Mouse (Mus musculus) naive thymus-derived CD4-positive, alpha-beta T cell, adult 2 months (primary cell): ENCODE measurements around the gene Ppp4r3a.

ENCODE experiments used
- DNase-seq: peaks from one replicate; pipeline ENCODE4 v3.0.0-alpha.2; 2011; ENCODE audit warnings: low read depth

Gene Ppp4r3a

GRCm38 (mm10) chr12:101028954-101029731 lies 54.4 kb downstream of the Ppp4r3a start, which contains the start of gene Ccdc88c:
Gene Ccdc88c, minus strand, starts transcription at chr12:101029056.
- DNase-seq, result peak; percentile 97

DNA sequence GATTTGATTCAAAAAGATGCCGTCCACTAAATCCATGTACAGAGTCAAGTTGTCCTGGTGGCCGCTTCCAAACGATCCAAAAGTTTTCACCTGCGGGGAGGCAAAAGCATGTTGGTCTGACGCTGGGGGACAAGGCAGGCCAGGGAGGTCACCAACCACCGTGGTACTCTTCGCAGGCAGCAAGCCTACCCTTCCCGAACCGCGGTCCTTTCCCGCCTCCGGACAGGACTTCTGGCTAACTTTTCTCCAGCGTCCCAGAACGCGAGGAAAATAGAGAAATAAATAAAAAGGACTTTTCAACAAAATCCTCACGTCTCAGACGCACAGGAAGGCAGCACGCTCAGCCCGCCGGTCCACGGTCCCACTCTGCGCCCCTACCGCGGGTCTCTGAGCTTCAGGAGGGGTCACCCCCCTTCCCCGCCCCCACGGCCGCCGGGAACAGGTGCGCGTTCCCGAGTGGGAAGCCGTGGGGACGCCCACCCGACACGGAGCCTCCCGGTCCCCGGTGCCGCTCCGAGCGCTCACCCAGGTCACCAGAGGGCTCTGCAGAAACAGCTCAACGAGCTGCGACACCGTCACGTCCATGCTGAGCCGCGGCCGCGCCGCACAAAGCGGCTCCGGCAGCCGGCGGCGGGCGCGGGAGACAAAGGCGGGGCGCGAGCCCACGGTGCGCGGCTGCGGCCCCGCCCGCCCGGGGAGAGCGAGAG lies 55.1 kb downstream of the Ppp4r3a start:
- DNase-seq, result no peak

GRCm38 (mm10) chr12:101027451-101028246 lies 55.9 kb downstream of the Ppp4r3a start:
- DNase-seq, result peak; percentile 71

- no peak for DNase-seq
Observed at GRCm38 (mm10) chr12:101026946-101027345, 56.6 kb downstream of the Ppp4r3a start.

DNA sequence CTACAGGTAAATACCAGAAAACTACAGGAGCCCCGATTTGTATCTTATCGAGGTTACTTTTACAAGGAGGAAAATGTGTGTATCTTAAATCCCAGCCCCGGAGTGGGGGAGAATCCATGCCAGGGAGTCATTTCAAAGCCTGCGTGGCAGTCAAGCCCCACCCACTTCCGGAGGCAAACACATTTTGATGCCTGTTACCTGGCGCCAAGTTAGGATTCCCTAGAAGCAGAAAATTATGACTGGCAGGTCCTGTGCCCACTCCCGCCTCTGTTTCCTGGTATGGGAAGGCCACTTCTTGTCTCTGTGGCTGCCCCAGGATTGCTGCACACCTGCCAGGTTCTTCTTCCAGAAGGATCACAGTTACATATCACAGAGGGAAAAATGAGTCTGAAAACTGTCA lies 57.0 kb downstream of the Ppp4r3a start:
- DNase-seq, result no peak

DNA sequence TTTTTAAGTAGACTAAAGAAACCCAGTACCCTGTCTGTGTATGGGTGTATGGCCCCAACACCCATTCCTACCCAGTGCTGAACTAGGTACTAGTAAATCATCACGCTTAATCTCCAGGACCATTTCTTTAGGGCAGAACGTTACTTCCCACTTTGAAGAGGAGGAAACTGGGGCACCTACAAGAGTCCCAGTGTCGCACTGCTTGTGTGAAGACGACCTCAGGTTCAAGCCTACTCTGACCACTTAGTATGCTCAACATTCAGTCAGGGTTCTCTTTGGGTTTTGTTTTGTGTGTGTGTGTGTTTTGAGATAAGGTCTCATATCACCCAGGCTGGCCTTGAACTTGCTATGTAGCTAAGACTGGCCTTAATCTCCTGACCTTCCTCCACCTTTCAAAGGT lies 57.5 kb downstream of the Ppp4r3a start:
- no peak for DNase-seq

DNA sequence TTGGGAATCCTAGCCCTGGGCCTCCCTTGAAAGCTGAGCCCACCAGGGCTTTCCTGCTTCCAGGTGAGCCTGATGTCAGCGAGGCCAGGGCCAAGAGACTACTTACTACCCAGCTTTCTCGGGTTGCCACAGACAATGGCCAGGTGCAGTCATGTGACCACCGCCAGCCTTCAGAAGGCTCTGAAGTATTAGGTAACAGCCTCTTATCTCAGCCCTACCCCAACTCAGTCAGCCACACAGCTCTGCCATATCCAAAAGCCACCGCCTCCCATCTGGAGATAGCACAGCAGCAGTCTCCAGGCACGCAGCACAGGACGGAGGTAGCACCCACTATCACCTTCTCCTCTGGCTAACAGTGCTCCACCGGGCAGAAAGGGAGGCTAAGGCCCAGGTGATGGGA lies 58.1 kb downstream of the Ppp4r3a start:
- DNase-seq, result no peak

DNA sequence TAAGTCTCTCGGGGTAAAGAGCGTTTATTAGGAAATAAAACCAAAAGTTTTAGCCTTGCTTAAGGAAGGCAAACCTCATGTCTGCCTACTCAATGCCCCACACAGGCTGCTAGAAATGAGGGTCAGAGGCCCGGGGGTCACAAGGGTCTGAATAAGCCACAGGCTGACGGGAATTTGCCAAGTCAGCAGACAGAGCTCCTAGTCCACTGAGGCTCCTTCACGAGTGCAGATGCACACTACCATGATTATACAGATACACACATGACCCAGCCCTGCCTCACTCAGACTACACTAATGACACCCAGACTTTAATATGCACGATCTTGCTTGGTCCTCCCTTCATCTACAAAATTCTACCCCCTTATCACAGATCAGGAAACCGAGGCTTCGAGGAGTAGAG lies 58.7 kb downstream of the Ppp4r3a start:
- no peak for DNase-seq

DNA sequence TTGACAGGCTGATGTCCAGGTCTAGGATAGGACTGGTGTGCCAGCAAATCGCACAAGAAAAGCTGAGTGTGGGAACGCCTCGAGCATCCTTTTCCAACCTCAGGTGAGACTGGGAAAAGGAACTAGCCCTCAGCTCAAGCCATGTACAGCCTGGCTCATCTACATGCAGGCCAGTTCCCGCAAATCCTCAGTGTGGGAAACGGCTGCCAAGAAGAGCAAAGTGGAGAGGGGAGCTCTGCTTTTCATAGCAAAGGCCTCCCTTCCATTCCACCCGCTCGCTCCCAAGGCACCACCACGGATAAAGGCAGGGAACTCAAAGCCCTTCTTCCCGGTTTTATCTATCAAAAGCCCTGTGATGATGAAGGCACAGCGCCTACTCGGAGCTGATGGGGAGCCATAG lies 60.4 kb downstream of the Ppp4r3a start:
- no peak for DNase-seq

DNA sequence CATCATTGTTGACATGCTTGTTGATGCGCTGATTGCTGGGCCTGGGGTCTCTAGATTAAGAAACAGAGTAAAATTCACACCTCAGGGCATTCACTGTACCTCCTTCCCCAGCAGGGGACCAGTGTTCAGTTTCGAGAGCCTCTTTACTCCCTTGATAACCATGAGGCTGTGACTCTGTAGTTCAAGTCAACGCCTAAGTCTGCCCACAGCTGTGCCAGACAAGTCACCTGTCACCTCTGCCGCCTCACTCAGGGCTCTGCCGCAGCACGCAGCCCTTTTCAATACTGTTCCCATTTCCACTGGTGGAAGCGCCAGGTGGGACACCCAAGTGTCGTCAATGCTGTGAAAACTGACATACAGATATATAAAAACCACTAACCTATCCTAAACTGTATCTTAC lies 61.1 kb downstream of the Ppp4r3a start:
- DNase-seq, result no peak

DNA sequence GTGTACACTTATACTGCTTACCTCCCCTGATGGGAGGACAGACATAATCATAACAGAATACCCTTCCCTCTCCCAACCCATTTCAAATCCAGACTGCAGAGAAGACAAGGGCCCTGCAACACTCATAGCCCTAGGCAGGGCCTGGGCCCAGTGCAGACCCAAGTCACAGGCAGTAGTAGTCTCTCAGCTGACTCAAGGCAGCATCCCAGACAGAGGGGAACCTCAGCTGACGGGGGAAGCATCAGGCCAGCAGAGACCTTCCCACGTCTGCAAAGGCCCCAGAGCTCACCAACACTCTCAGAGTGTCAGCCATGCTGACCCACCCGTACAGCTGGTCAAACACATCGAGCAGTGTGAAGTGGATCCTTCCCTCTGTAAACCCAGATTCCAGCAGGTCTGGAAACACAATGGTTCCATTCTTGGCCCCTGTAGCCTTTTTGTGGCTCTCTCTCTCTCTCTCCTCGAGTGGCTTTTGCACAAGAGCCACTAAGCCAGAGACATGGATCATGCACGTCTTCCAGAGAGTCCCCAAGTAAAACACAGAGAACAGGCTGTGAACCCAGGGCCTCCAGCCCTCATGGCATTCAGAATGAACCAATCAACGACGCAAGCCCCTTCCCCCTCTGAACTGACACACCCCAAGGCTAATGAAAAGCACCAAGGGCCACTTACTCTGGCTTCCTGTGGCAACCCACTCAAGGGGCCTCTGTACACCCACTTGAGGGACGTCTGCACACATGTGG lies 61.8 kb downstream of the Ppp4r3a start:
- no peak for DNase-seq

DNA sequence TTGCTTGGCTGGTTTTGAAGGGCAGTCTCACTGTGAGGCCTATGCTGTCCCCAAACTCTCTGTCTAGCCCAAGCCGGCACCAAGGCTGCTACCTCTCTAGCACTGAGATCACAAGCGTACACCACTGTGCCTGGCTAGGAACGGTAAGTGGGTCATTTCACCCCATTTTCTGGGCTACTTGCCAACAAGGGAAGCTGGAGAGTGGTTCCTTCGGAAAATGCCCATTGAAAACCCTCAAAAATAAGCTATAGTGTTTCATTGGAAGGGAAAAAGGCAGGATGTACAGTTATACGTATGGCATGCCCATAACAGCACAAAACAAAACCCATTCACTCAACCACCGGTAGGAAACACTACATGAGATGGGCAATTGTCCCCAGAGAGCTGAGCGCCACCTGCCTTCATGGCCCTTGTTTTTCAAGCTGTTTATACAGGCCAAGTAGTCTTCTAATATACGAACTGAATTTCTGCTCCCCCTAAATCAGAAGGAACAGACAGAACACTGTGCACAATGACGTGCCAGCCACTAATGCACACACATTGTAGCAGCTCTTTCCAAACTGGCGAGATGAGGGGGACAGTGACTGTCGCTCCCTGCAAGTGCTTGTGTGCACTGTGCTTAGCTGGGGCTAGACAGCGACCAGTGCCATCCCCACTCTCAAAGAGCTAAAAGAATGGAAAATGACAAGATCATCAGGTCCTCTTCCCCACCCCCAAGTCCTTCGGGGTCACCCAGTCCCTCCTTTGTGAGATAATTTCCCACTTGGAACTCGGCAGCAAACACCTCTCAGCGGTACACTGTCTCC lies 63.1 kb downstream of the Ppp4r3a start:
- no peak for DNase-seq

GRCm38 (mm10) chr12:101019443-101019842 lies 64.1 kb downstream of the Ppp4r3a start:
- no peak for DNase-seq

DNA sequence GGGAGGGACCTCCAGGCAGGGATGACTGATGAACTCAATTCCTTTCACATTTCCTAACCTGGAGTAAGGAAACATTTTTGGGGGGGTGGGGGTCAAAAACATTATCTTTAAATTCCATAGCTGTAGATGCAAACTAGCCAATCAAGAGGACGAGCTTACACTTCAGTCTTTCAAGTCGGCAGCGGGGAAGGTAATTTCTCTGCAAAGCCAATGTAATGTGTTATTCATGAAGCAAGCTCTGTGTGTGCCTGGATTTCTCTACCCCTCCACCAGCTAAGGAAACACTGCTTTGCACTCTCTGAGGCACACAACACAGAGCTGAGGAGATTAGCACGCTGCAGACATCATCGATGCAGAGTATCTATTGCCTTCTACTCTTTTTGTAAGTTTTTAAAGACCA lies 64.5 kb downstream of the Ppp4r3a start:
- DNase-seq, result no peak

DNA sequence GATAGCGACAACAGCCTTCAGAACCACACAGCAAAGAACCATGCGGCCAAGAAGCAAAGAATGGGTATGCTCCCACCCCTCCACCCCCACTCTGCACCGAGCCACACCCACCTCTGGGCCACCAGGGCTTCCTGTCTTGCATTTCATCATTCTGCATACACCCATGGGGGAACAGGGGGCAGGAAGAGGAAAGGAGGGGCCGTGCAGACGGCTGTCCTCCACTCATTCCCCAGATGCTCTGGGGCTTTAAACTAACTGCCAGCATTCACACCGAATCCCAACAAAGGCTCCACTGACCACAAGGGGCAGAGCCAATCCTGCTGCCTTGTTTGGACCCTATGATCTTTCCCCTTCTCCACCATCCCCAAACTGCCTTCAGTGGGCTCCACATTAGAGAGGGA lies 65.5 kb downstream of the Ppp4r3a start:
- peak; percentile 78 for DNase-seq

GRCm38 (mm10) chr12:101016412-101016928 lies 67.0 kb downstream of the Ppp4r3a start:
- no peak for DNase-seq

DNA sequence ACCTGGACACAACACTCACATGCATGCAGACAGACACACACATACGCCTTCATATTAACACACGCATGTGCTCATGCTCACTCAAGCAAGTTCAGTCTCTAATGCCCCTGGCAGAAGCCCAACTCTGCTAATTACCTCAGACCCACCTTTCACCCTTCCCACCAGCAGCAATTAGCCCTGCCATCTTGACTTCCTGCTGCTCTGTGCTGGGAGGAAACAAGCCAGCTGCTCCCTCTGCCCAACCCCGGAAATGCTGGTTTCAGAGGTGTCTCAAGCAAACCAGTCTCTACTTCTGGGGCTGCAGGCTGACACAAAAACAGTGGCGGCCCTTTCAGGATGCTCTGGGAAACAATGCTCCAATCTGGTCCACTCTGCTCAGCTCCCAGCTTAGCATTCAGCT lies 67.6 kb downstream of the Ppp4r3a start:
- peak; percentile 82 for DNase-seq

- no peak for DNase-seq
Observed at GRCm38 (mm10) chr12:101015165-101015560, 68.3 kb downstream of the Ppp4r3a start.

- no peak for DNase-seq
Observed at GRCm38 (mm10) chr12:101014549-101015164, 68.8 kb downstream of the Ppp4r3a start.

DNA sequence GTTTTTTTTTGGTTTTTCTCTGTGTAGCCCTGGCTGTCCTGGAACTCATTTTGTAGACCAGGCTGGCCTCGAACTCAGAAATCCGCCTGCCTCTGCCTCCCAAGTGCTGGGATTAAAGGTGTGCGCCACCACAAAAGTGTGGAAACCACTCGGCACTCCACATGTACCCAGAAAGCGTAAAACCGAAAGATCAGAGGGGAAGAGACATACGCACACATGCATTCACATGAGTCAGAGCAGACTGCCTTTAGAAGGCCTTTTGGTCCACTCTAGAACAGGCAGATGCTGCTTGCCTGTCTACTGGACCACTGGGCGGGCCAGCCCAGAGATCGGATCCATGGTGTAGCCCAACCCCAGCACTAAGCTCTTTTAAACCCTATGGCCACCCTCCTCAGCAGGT lies 69.8 kb downstream of the Ppp4r3a start:
- DNase-seq, result peak; percentile 59
